Mouse (Mus musculus) kidney, postnatal 36 days (tissue): Measurements from ENCODE around the gene Scrn1.

ENCODE experiments used
- DNase-seq, 2 experiments: peaks; one replicate each; pipeline ENCODE4 v3.0.0; 2021 to 2022; ENCODE audit warnings: mixed read lengths in 2 of 2

Scrn1 gene

DNA sequence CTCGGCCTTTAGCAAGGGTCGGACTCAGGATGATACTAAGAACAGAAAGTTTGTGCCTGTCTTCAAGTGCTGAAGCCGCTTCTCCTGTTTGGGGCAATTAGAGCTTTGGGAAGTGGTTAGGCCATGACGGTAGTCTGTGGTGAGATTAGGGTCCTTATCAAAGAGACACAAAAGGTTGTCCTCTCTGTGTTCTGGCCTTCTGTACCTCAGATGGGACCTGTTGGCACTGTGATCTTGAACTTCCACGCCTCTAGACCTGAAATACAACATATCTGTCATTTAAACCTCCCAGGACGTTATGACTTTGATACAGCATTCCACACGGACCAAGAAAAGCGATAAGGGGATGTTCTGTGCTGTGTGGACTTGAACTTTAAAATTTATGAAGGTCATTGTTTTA, 37.6 kb downstream of the Scrn1 start:
- DNase-seq, result no peak

DNA sequence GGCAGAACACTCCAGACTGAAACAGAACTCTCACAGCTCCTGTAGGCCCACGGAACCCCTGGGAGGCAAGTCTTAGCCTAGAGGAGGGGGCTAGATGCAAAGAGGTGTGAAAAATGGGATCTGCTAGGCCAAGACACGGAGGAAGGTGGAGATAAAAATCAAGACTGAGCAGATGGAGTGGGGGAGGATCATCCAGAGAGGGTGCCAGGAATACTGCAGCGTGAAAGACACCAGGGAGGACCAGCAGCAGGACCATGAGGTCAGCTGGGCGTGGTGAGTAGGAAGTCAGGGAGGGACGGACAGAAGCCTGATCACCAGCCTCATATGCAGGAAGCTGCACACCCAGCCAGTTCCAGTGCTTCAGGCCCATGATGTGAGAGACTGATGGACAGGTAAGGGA, 47.5 kb downstream of the Scrn1 start:
- DNase-seq, result no peak

DNA sequence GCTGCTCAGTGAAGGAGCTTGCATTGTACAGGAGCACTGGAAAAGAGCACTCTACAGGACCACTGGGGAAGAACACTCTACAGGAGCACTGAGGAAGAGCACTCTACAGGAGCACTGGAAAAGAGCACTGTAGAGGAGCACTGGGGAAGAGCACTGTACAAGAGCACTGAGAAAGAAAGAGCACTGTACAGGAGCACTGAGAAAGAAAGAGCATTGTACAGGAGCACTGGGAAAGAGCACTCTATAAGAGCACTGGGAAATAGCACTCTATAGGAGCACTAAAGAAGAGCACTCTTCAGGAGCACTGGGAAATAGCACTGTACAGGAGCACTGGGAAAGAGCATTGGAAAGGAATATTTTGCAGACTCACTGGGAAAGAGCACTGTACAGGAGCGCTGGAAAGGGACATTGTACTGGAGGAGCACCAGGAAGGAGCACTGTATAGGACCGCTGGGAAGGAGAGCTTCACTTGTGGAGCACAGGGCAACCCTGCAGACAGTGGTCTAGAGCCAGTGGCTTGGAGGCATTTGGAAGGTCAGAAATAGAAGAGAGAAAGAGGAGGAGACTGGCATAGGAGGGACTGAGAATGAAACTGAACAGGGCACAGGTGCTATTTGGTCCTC, 49.7 kb downstream of the Scrn1 start:
- DNase-seq, result no peak

DNA sequence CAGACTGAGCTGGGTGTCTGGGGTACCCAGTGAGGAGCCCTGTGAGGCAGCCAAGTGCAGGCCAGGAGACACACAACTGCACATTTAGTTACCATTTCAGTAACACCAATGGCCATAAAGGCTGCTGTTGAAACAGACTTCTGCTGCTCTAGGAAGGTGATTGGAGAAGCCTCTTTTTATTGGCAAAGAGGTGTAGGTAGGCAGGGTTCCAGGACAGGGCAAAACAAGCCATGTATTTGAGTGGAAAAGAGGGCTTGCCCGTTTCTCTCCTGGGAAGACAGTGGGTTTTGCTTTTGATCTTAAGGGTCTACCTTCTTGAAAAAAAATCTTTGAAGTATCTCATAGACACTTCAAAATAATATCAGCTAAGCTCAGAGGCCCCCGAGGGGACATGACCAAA, 54.0 kb downstream of the Scrn1 start:
- DNase-seq, result no peak

DNA sequence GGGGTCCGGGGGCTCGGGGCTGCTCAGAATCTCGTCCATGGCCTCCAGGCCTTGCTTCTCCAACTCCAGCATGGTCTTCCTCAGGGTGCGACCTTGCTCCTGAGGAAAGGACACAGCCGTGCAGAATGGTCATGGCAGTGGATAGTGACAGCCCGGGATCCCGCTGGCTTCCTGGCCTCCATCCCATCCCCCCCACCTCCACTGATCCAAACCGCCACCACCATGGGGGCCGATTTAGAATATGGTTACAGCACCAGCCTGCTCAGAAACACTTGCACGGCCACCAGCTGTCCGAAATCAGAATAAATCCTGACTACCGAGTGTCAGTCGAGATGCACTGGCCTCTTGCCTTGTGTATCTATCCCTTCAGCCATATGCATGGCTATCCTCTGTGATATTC, 57.0 kb downstream of the Scrn1 start:
- no peak for DNase-seq

DNA sequence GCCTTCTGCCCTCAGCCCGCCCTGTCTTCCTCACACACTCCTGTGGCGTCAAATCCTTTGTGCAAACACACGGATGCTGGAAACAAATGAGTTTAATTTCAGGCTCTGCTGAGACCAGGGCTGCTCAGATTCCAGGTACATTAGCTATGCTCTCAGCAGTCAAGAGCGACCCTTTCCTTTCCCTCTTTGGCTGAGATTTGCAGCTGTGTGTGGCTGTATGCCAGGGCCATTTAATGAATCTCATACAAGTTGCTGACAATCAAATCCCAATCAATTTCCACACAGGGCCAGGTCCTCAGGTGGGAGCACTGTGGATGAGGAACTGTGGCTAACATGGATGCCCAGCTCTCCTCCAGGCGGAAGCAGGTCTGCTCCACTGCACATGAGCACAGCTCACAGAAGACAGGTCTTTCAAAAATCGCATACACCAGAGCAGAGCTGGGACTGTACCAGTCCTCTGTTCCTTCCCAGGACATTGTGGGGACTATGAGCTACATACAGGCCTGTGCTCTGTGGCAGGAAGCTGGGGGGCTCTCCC, 58.0 kb downstream of the Scrn1 start:
- DNase-seq, result no peak

DNA sequence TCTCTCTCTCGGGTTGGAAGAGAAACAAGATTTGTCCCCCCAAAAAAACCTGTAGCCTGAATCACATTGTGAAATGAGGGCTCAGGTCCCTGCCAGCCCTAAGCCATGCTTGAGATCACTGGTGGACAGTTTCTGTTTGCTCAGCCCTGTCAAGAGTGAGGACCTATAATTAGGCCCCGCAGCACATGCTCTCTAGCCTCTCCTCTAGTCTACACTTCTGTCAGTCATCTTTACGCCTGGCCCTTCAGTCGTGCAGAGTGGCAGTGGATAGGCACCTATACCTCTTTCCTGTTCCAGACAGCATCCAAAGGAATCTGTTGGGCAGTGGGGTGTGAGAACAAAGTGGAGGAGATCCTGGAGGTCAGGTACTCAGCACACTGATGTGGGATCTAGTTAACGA, 58.5 kb downstream of the Scrn1 start:
- no peak for DNase-seq

DNA sequence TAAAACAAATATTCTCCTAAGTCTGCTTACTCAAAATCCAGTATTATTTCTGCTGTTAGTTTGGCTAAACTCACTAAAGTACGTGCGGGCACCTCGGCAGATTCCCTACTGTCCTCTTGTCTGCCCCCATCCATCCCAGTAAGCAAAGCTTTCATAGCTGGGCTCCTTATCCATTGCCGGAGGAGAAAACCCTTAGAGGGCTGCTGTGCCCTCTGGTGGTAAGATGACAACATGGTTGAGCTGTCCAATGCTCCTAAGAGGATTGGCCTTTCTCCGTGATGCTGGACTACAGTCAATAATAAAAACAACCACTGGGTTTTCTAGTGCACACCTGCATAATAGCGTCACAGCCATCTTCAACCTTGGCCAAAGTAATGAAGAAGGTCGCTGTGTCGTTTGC, 59.3 kb downstream of the Scrn1 start:
- DNase-seq, result peak; percentile 32 to 70

DNA sequence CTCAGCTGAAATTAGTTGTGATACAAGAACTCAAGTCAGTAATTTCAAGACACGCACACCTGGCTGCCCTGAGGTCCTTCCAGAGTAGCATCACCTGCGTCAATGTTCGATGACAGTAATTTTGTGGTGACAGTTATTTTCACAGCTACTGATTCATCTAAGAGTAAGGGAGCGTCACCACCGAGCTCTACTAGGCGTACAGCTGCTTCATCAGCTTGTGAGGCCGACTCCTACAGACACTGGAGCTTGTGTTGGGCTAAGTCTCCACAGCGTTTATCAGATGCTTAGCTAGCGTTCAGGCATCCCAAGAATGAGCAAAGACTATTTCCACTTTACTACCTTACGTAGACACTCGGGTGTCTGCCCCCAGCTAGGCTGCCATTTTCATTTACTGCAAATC, 60.0 kb downstream of the Scrn1 start:
- no peak for DNase-seq

DNA sequence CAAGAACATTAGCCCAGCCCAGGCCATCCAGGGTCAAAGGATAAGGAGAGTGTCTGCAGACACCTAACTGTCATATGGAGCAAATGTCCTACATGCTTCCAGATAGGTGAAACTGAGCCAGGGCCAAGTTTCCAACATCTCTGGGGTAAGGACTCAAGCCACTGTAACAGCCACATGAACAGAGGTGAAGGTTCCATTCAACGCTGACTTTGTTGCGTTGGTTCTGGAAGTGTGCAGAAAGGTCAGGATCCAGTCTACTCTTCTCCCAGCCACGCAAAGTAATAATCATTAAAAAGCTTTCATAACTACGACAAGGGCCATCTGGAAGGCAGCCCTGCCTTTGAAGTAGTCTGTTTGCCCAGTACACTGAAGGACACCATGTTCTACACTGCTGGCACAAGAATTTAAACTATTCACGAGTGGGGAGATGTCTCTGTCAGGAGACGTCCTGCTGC, 63.6 kb downstream of the Scrn1 start:
- DNase-seq, result peak in 1 of 2 experiments; percentile 3

DNA sequence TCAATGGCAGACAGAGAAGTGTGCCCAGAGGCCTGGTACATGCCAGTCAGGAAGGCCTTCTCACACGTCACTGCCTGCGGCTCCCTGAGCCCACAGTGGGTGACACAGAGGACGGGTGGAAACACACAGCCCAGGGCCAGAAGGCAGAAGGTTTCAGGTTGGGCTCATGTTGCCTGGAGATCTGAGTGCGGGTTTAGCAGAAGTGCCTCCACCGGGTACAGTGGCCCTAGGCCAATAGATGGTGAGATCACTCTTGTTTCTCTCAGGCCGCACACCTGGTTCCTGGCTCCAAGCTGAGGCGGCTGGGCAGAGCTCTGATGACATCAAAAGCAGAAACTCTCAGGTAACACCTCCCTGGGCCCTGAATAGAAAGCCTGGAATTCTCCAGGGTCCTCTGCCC, 70.1 kb downstream of the Scrn1 start:
- DNase-seq, result no peak

DNA sequence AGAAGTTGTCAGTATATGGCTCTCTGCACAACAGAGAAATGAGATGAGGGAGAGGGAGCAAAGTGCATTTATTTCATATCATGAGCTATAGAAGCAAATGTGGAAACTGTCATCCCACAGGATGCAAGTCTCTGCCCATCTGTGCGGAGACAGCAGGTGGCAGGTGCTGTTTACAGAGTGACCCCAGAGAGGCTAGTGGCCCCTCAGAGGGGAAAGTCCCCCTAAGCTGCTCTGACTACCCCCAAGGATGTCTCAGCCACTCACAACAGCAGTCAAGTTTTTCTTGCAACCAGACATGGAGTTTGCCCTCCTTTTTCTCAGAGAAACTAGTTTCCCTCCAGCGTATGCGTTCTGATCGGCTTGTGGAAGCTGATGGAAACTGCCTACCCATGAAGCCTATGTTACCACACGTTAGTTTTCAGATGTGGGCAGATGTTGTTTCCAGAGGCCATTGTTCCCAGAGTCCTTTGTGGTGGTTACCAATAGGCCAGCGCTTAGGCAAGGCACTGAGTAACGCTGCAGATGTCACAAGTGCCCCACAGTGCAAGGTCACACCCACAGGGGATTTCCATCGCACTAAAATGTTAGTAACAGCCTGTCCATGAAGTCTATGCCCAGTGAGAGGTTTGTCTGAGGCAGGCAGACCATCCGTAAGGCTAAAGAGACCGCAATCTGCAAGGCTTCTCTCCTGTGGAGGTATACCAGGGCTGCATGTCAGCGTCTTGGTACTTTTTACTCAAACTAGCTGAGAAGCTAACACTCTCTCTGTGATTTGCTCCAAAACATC, 71.5 kb downstream of the Scrn1 start:
- no peak for DNase-seq

DNA sequence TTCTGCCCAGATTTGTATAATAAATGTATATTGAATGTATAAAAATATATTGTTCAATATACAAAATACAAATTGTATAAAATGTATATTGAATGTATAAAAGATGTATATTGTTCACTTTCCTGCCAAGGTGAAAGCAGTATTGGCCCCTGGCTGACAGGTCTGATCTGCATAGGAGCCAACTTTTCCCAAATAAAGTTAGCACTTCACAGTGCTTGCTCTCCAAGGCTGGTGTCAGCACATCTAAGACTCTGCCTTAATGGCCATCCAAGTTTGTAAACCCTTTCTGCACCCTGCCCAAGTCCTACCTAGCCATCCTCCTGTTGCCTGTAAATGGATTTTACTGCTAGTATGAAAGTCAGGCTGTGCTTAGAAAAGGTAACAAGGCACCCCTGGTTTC, 72.2 kb downstream of the Scrn1 start:
- no peak for DNase-seq

DNA sequence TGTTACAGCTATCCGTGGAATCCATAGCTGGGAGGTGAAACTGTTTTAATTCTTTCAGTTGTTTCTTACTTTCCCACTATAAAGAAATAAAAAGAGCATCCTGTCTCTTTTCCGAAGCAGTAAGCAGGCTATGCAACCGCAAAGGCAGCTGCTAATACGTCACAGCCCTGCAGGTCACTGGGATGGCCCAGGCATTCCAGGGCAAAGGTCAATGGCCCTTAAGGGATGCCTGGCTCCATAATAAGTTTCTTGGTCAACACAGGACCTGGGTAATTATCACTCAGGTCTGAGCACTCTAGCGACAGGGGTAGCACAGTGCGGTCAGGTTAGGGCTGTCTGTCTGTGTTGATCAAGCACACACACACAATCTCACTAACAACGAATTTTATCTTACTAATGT, 75.2 kb downstream of the Scrn1 start:
- peak in 1 of 2 experiments; percentile 13 for DNase-seq

DNA sequence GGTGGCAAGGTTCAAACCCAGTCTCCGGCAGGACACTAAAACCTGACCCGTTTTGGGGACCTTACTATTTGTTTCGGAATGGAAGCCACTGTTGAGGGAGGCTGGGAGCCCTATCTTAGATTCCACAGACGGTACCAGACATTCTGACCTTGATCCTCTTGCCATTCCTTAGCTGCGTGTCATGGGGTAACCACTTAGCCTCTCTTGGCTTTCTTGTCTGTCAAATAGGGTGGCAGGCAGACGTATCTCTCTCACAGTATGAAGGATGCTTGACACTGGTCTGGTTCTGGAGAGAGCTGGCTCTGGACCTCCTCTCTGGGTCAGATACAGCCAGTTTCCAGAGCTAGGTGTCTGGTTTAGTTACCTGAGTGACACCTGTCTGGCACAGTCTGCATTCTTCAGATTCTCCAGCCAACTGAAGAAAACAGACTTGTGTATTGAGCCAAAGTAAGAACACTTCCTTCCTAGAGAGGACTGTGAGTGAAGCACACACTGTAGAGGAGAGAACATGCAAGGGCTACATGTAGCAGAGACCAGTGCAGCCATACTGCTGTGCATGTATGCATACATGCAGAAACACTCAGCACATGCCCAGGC, 80.2 kb downstream of the Scrn1 start:
- no peak for DNase-seq

DNA sequence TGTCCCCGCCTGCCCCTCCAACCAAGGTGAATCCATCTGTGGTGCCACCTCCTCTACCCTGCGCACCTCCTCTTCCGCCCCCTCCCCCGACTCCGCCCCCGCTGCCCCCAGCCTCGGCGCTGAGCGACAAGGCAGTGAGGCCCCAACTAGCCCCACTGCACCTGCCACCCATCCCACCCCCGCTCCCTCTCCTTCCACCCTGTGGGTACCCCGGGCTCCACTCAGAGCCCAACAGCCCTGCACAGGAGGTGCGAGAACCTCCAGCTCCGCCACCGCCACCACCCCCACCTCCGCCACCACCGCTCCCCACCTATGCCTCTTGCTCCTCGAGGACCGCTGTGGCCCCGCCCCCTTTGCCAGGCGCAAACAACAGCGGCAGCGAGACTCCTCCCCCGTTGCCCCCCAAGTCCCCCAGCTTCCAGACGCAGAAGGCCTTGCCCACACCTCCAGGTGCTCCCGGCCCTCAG, 80.8 kb downstream of the Scrn1 start:
- no peak for DNase-seq

DNA sequence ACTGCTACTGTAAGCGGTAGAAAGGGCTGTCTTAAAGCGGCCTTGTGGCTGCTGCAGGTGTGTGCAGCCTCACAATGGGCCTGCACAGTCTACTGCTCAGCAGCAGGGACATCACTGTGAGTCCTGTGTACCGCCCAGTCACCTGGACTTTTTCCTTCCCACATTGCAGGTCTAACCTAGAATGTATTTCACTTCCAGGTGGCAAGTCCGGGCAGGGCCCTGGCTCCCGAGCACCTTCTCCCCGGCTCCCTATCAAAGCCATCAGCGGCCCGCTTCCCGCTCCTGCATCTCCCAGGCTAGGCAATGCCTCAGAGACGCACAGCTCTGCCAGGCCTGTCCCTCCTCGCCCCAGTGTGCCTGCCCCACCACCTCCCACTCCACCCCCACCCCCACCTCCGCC, 81.3 kb downstream of the Scrn1 start:
- peak in 1 of 2 experiments; percentile 6 for DNase-seq

DNA sequence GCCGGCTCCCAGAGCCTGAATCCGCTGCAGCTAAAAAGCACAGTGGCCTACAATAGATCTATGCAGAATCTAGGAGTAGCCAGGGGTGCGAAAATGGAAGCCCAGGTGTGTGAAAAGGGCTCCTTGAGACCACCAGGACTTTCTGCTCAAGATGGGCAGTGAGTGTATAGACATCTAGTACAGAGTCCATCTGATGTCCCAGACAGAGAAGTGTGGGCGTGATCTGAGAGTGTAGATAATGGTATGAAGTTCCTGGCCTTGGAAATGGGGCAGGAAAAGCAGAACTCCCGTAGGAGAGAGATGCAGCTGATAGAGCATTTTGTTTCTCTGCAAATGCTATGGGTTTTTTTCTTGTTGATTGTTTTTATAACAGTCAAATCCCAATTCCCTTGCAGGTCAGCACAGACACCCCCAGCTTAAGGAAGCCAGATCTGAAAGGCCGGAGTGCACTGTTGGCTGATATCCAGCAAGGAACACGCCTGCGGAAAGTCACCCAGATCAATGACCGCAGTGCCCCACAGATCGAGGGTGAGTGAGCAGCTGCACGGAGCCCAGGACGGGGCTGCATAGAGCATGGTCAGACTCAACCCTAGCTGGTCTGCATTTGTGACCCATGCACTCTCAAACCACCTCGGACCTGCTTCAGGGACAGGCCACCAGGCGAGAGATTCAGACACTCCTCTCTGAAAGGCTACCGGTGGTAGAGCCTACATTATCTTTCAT, 84.7 kb downstream of the Scrn1 start:
- no peak for DNase-seq

DNA sequence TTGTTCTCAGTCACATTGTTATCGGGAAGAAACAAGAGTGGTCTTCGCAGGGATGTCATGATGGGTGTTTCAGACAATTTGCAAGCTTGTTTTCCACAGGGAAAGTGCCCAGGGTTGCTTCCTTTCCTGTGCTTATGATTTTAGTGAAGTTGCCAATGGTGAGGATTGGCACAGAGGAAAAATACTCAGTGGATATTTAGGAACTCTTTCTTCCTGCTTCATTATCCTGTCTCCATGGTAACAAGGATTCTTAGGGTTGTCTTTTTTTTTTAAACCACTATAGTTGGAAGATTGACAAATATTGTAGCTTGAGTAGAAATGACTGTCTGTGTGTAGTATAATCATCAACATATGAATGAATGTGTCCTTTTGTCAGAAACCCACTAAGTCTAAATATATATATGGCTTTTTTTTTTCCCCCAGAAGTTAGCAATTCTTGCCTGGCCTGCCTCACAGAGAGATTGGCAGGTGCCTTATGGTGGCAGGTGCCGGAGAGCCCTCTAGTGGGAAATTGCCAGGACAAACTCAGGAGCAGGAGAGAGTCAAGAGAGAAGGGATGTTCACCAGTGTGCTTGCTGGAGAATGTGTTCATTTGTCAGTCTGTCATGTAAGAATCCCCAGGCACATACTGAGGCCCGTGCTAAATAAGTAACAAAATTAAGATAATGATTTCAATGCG, 87.5 kb downstream of the Scrn1 start:
- DNase-seq, result peak; percentile 28 to 61

DNA sequence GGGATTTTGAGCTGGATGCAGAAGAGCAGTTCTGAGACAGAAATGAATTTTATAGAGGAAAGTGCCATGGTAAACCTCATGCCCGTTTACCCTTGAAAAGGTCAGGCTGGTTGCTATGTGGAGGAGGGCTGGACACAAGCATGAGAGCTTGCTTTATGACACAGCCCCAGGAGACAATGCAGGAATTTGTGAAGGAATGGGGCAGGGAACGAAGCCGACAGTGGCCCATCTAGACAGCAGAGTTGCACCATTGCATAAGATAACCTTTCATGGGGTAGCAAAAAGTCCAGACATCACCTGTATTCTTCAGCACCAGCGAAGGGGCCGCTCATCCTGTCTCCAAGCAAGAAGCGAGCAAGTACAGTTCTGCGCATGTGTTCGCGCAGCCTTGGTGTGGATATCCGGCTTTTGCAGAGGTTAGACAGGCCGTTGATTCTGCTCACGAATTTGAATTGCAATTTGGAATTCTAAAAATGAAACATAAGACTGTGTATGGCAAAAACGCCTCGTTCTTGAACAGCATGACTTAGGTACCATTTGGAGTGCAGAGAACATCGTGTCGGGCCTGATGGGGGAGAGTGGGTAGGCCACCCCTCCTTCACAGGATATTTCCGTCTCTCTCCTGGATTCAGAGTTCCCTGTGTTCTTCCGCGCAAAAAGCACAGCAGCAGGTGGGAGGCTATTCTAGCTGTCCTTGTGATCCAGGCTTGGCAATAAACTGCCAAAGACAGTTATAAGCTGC, 90.2 kb downstream of the Scrn1 start:
- no peak for DNase-seq

DNA sequence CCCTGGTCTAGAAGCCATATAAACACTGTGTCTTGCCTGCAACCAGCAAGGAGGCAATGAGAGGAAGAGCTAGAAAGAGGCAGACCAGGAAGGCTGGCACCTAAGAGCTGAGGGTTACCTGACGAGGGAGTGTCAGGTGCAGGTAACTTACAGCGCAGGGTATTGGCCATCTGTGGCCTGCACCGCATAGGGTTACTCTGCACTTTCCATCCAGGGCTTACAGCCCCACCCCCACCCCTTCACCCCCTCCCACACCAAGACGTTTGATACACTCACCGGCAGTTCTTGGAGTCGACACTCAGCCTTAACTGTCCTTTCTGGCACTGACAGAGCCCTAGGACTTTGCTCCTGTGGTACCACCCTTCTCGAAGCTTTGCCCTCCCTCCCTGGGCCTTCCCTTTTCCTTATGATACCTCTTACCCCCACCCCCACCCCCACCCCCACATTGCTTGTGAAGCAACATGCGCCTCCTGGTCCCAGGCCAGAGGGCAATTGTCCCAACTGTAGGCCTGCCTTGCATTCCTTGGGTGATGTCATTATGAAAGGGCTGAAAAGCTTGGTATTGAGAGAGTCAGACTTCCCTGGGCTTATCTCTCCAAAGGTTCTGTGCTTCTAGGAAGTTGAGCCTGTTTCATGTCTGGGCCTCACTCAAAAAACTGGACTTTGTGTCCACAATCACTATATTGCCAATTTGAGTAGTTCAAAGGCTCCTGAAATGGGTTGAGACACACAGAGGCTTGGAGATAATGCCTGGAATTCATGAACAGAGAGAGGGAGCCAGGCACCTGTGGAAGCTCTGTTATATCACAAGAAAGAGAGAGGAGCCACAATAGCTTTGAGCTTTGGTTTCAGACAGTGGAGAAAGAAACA, 93.2 kb downstream of the Scrn1 start:
- DNase-seq, result peak; percentile 21 to 39
